Mouse (Mus musculus): ENCODE results near the gene Tbx15.
A peak's percentile ranks its signal among the peaks of the same experiment; 100 is the strongest.

Tbx15 gene

DNA sequence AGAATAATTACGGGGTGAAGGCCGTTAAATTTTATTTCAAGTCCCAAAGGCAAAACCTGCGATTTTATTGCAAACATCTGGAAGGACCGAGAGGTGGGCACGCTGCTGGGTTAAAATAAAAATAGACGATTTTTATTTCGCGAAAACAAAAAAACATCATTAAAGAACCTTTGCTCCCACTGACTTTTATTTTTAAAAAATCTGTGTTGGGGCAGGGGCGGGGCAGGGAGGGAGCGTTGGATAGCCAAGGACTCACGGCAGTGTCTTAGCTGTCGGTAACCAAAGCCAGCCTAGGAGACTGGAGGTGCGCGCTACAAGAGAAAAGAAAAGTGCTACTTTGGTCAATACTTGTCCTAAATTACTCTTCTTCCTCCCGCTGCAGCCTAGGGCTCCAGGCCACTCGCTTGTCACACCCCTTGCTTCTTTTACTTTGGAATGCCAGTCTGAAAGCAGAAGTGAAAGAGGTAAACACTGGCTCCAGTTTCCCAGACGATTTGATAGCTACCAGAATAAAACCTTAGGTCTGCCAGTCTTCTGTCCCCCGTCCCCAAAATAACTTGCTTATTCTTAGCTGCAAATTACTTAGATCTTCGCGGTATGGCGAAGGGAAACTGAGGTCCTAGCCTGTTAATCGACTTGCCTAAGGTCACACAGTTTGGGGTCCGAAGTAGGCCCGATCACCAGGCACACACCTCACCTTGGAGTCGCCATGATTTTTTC is 8.8 kb downstream of the Tbx15 start:
- peak; percentile 76 for DNase-seq

DNA sequence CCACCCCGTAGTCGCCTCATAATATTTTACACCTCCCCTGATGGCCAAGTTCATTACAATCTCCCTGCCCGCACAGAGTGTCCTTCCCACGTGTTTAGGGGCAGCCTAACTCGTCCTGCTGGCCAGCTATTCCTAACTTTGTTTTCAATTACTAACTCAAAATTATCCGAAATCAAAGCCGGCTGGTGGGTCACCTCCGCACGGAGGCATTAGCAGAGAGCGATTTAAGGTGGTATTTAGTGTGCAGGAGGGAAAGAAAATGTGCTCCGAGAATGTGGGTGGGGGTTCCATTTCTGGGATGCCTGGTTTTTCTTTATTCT is 9.3 kb downstream of the Tbx15 start:
- no peak for DNase-seq

DNA sequence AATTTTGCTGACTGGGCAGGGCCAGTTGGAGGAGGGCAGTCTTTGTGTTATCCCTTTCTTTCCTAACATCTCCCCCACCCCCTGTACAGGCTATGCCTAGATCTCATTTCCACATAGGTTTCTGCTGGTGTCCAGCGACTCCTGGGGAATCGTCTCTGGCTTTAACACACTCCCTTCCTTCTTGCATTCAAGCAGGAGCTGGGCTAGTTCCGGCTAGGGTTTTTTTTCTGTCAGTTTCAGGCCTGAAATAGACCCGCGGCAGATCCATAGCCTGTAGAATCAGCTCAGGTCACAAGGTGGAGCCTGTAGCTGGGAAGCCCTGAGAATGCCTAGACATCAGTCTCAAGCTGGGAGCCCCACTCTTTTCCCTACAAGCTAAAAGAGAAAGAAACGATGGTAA is 9.7 kb downstream of the Tbx15 start:
- peak; percentile 59 for DNase-seq

DNA sequence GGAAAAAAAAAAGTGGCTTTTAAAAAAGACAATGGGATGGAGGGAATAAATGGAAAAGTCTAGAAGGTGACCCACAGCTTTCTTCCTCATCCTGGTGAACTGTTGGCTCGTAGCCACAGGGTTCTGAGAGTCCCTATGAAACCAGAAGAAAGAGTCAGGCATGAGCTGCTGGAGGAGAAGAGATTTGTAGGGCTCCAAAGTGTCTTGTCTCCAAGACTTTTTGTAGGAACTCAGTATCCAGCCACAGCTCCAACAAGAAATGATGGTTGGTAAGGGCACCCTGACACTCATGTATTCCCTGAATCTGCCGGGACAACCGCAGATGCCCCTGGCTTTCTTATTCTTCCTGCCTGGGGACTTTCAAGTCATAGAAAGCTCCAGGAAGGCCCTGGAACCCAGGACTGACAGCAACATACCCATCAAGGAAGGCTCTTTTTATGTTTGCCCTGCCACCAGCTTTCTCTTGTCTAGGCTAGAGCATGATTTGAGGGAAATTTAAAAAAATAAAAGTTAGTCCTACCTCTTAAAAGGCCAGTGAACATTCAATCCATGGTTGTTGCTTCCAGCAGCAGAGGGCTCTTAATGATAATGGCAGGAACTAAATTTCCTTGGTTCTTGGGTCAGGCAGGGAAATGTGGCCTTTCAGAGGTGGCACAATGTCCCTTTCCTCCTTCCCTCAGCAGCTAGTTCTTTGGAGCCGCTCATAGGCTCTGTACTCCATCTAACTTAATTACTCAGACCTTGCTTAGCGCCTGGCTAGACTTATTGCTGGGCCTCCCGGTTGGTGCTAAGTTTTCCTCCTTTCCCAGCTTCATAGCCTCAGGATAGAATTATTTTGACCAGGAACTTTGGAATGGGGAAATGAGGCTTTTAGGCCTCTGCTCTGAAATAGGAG is 11.3 kb downstream of the Tbx15 start:
- DNase-seq = peak; percentile 51

DNA sequence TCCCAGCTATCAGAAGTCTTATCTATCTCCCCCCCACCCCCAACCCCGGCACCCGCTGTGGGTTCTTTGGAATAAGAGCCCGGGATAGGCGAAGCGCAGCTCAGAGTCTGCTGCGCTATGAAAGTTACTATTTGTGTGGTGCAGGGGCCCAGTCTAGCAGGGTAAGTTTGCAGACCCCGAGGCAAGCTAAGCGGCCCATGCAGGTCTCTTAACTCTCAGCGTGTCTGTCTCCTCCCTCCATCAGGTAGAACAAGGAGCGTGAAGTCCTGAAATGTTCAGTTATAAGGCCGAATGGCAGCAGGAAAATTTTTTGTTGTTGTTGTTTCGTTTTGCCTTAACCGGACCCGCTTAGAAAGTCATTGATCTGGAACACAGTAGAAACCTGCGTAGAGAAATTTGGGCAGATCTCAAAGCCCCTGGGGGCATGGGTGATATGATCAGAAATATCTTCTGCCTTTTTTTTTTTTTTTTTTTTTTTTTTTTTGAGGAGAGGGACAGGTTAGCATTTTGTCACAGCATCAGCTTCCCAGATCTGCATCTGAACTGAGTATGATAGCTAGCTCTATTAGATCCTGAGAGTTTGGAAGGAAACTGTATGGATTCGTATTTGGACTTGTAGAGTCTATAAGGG is 12.4 kb downstream of the Tbx15 start:
- peak; percentile 72 for DNase-seq

DNA sequence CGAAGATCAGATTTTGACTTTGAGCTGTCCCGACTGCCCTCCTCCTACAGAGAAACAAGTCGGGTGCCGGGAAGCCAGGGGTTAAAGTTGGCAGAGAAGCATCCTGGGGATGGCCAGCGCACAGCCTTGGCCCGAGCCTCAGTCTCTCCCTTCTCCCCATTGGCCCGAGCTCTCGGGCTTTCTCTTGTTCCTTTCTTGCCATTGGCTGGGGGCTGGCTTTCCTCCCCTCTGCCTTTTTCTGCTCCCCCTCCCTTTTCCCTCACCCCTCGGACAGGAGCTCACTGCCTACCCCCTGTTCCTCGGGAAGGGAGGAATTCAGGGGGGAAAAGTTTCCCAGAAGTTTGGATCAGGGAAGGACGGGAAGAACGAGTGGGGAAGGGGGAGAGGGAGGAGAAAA is 12.9 kb downstream of the Tbx15 start:
- peak; percentile 84 for DNase-seq

DNA sequence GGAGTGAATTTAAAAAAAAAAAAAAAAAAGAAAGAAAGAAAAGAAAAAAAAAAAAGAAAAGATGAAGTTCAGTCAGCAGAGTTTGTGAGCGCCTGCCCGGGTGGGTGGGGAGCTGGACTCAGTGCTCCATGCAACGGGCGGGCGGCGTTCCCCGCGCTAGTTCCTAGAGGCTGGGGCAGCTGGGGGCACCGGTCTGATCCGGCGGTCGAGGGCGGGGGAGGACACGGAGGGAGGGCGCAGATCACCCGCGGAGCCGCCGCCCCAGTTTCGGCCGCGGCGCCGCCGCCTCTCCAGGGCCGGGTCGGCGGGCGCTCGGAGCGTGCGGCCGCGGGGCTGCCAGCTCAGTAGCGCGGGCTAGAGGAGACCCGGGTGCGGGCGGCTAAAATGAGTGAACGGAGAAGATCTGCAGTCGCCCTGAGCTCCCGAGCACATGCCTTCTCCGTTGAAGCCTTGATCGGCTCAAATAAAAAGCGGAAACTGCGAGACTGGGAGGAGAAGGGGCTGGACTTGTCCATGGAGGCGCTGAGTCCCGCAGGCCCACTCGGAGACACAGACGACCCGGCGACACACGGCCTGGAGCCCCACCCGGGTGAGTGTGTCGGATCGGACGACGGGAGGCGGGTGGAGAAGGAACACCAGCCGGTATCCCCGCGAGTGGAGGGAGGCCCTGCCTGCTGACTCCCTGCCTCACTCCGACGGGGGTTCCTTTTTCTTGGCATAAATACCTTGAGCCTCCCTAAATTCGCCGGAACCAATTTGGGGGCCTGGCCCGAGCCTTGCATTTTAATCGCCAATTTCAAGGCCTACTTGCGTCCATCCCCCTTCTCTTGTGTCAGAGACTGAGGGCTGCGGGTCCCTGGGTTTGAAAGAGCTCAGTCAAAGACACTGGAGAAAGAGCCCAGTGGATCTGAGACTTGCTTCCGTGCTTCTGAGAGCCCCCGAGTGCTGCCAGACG is 13.6 kb downstream of the Tbx15 start:
- peak; percentile 90 for DNase-seq

DNA sequence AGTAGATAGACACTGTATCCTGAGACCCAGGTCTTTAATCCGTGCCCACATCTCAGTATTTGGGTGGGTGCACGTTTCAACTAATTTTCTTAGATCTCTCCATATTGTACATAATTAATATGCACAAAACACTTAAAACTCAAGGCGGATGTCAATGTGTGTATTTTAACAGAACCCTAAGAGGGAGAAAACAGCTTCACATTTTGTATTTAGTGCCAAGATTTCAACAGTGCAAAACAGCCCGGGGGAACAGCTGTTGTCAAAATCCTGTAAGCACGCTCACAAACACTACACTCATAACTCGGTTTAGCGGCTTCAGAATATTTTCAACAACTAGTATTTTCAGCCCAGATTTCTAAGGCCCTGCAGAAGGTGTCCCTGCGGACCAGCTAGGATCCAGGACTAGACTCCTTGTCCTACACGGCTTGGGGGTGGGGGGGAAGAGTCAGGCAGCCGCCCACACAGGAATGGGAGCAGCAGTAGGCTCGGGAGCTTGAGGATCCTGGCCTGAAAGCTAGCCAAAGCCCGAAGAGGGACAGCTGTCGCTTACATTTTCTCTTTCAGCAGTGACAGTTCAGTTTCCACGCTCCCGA is 14.5 kb downstream of the Tbx15 start:
- DNase-seq = peak; percentile 81

DNA sequence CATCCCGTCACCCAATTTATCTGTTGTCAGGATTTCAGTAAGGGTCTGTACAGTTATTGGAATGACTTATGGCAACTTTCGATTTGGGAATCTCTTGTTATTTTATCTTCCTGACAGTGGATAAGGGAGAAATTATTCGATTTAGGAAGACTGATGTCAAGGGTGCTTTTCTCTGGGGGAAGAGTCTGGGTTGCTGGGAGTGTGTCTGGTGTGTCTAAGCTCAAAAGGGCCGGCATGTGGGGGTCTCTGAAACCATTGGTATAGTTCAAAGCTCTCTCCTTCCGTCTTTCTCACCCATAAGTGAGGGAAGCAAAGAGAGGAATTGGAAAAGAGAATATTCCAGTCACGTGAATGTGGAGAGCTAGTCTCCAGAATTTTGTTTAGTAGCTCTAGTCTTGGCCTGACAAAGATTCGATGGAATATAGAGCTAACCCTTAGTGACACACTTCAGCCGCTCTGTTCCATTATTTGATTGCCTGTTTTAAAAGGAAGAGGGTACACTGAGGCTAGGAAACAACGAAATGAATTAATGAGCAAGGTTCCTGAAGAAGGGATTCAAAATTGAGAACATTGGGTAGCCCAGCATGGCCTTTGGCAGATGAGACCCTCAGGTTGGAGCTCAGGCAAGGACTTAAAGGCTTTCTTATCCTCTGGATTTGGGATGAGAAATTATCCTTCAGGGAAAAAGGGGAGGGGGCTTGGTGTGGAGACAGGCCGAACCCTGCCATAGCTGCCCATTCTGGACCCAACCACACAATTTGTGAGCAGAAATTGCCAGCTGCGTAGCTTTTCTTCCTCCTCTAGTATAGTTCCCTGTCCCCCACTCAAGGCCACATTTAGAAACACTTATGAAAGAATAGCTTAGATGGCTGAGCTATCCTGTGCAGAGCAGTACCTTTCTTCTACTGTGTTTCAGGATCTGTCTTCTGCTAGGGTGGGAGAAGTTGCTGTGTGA is 15.5 kb downstream of the Tbx15 start:
- peak; percentile 14 for DNase-seq

DNA sequence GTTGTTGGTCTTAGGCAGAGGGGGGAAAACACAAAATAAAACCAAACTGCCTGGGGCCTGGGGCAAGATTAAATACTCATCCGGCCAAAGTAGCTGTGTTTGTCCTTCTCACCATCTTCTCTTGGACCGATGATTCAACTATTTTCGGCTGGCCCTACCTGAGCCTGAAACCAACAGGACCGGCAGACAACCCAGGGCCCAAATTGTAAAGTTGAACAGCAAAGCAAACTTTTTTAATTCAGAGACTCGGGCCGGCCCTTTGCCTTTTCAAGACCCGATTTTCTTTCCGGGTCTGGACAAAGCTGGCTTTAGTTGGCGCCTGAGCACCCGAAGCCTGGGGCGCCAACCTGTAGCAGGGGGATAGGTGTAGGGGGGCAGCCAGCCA is 16.2 kb downstream of the Tbx15 start:
- peak; percentile 72 for DNase-seq

DNA sequence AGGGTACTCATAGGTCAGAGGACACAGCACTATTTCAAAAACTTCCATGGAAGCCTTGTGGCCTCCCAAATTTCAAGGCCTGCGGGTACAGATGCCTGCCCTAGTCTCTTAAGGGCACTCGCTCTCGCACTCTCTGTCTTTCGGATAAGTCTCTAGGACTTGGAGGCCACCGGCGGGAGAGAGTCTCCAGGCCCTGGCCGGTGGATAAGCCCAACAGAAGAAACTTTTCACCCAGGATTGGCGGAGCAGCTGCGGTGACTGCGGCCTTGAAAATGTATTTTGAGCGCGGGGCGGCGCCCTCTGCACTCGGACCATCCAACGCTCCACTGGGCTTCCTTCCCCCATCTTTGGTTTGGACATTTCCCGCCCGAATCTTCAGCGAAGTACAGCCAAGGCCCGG is 16.6 kb downstream of the Tbx15 start:
- no peak for DNase-seq

DNA sequence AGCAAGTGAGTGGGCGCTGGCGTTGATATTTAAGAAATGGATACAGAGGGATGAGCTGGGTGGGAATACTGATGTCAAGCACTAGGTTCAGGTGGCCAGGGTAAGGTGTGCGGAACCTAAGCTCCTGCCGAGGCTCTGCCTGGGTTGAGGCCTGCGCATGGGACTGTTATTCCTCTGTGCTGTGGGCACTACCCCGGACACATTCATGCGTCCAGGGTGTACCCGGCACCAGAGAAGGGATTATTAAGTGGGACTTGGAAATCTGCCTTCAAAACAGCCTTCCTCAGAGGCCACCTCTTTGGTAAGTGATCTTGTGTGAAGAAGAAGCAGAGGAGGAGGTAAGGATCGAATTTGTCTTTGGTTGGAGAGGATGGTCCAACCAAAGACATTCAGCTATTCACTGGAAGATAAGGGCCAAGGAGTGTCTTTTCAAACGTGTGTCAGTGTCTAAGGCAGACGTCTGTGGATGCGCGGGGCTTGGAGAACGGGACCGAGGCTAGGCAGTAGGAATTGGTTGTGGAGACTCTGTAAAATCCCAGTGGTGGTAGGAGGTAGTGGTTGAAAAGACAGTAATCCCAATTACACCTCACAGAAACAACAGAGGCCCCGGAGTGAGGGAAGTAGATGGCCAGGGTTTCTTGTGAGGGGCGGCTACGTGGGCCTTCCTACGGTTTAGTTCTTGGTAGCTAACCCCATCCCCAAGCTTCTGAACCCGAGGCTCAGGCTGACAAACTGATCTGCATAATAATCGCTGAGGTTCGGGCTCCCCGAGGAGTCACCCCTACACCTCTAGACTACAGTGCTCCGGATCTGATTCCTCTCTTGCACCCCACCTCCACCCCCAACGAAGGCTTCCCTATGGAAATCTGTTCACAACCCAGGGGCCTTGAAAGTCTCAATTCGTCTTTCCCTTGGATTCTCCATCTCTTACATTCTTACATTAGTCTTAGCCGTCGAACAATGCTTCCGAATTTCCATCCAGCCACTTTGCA is 17.7 kb downstream of the Tbx15 start:
- DNase-seq = peak; percentile 73

DNA sequence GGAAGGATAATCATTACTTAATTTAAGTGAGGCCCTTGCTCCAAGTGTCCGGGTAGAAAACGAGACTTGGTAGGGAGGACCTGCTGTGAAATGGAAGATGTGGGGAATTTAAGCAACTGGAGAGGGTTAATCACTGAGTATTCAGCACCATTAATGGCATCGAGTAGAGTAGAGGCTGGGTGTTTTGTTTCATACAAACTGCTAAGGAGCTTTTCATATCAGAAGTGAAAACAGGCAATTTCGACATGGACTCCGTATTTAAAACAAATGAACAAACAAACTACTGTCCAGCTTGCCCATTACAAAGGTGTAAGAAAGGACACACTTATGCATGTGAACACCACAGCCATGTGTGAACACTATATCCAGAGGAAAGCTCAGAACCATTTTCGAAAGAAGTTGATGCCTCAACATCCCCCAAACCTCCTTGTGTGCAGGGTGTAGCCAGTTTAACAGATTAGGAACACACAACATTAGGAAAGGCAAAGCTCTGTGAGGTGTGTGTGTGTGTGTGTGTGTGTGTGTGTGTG is 19.6 kb downstream of the Tbx15 start:
- peak; percentile 6 for DNase-seq

DNA sequence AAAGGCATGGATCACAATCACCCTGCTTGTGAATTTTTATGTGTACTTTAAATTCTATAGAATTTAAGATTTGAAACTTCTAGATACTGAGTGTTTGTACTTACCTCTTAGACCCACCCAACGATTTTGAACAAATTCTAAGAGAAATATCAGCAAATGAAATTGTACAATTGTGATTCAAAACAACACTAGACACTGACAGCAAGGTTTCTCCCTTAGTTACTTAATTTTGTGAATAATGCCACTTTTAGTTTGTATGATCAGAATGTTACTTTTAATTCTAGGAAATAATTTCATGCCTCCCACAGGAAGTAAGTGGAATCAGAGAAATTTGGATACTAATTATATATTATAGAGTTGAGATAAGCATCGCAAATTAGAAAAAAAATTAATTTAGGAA is 20.2 kb downstream of the Tbx15 start:
- DNase-seq = no peak

DNA sequence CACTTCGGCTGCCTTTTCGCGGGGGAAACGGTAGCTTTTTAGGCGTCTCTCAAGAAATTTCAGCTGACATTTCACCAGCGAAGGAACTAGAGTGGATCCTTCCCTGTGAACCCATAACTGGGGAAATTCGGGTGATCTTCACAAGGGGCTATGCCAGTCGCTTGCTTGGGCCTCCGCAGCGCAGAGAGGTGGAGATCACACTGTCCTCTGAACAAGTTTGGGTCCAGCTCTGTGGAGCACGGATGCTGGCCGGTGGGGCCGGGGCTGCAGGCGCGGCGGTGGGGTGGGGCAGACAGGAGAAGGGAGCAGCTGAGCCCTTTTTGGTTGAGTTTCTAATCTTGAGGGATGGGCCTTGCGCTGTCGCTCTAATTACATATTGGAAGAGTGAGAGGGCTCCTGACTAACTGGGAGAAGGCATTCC is 21.2 kb downstream of the Tbx15 start:
- DNase-seq = peak; percentile 74

DNA sequence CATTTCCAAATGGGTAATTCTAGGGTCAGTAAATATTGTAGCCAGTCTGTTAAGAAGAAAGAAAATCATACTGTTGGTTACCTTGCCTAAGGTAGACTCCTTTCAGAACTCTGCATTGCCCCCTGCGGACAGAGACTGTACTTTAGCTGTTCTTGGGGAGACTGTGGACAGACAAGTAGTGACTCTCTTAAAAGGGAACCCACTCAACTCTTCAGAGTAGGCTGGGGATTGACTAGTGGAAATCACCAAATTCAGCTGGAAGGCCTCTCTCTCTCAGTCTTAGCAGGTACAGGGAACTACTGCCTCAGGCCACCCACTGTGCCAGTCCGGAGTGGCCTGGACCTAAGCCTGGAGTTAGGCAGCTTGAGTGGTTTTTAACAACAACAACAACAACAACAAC is 21.8 kb downstream of the Tbx15 start:
- DNase-seq = peak; percentile 30

DNA sequence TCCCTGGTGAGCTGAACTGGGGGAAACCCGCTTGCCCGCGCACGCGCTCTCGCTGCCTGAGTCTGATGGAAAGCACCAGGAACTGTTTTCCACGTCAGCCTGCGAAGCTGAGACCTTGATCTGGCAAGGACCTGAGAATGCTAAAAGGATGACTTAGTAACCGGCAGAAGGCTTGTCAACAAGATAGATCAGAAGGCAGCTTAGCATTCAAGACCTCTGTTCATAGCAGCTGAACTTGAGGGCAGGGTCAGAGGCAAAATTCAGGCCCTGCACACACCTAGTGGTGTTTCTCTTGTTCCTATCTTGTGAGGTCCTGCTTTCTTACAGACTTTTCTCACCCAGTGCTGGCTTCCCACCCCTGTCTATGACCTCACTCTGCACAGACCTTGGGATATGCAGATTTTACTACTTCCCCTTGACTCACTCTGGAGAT is 23.3 kb downstream of the Tbx15 start:
- DNase-seq = peak; percentile 55

DNA sequence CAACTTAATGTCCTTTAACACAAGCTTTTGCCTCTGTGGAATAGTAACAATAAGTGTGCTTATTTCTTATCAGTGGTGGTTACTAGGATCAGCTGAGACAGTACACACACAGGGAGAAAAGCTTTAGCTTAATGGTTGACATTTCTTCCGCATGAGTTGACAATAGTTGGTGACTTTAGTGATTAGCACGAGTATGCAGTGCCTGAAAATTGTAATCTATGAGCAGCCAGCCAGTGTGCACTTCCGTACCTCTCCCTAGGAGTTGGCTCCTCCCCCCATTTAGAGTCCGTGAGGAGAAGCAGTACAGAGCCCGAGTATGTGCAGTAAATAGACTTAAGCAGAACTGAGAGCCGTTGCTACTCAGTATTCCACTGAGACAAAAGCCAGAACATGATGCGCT is 24.5 kb downstream of the Tbx15 start:
- peak; percentile 37 for DNase-seq

DNA sequence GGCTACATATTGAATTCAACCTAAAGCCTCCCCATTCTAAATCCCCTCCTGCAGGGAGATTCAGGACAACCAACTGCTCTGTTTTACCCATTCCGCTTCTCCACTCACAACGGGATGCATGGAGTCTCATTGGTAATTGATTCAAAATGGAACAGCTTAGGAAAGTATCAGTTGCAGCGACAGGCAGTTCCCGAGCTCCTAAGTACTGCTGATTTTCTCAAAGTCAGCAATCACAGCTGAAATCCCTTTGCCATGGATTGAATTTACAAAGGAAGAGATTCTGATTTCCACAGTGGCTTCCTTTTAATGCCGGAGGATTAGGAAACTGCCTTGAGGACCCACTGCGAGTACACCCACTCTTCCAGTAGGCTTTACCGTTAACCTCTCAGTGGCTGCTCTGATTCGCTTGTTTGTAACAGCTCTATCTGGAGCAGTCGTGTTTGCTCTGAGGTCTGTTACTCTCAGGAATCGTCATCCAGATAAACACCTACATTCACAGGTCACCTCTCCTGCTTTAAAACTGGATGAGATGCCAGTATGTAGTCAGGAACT is 26.6 kb downstream of the Tbx15 start:
- peak; percentile 60 for DNase-seq

Data from heart, adult 11 months (tissue).